Mouse (Mus musculus) heart, postnatal 25 days (tissue): ENCODE measurements around the gene Tnrc6a. TPM values are rescaled to one million over a fixed set of nuclear protein-coding genes. Genes with fewer than 3 reads are reported as not detected.

Experiments used
- DNase-seq: peaks from one replicate; pipeline ENCODE4 v3.0.0; 2022; ENCODE audit warnings: low spot score
- intact Hi-C: fragments of 180-260 bp; cut with DNase I; formaldehyde crosslinking; loops from one replicate; pipeline ENCODE4 v1.15.1; 2025
- total RNA-seq, 2 experiments: library from RNA; stranded (reverse); gene quantifications; 2 replicates each; pipeline ENCODE4 v1.2.3; 2021

The Tnrc6a gene
- total RNA-seq, 2 experiments from 2014 or later = 33.1 to 33.3 TPM

DNA sequence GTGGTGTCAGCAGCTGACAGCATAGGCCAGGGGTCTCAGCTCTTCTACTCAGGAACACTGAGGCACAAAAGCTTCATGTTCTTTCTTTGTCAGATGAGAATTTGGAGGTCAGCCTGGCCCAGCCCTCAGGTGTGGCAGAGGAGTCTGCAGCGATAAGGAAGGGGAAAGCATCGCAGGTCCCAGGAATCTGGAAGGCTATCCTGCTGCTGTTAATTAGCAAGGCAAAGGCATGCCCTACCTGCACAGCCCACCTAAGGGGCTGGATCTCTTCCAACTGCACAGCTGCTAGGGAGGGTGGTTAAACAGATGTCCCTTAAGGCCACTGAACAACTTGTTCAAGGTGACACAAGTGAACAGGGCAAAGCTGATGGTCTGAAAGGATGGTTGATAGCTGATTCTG lies 91.5 kb downstream of the Tnrc6a start:
- DNase-seq = no peak
- intact Hi-C loops = no loop called here

DNA sequence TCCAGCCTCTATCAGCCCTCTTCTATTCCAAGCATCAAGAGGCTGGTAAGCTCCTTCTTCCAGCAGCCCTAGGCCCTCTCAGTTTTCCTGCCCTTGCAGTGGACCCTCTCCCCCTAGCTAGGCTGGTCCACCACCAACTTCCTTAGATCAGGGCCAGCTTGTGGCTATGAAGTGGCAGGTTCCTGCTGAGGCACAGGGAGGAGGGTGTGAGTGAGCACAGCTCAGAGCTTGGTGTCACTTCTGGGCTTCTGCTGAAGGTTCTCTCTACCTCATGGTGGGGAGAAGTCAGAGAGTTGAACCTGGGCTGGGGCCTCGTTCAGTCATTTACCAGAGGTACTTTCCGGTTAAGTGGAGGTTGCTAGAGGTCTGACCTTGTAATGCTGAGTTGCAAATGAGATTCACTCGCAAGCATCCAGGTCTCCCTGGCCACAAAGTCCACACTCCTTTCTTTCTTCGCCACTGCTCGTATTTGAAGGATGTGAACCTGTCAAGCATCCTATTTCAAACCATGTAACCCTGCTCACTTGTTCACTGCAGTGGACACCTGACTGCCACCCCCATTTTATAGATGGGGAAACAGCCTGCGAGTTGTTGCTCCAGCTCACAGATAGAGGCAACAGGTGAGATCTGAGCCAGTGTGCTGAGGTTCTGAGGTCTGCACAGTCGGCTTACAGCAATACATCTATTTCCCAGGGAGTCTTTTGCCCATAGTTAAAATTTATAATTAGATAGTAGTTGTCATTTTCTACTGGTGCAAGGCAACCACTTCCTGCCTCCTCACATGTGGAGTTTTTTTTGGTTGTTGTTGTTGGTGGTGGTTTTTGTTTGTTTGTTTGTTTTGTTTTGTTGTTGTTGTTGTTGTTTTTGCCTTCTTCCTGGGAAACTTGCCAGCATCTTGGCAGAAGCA lies 94.0 kb downstream of the Tnrc6a start:
- intact Hi-C loops = no loop called here
- no peak for DNase-seq

DNA sequence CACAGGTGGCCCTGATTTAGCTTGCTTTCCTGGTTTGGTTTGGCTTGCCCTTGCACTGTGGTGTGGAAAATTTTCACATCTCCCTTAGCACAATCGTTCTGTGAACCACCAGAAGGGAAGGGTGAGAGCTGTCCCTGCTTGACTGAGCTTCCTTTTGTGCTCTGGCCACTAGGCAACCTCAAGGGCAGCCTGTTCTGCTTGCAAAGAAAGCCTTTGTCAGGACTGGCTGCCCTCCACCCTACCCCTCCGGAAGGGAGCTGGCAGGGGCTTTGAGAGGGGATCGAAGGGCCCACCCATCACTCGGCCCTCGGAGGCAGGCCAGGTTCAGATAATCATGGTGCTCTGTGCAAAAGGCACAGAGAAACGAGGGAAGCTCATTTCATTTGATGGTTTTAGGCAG lies 94.9 kb downstream of the Tnrc6a start:
- DNase-seq = no peak
- intact Hi-C loops = no loop called here

DNA sequence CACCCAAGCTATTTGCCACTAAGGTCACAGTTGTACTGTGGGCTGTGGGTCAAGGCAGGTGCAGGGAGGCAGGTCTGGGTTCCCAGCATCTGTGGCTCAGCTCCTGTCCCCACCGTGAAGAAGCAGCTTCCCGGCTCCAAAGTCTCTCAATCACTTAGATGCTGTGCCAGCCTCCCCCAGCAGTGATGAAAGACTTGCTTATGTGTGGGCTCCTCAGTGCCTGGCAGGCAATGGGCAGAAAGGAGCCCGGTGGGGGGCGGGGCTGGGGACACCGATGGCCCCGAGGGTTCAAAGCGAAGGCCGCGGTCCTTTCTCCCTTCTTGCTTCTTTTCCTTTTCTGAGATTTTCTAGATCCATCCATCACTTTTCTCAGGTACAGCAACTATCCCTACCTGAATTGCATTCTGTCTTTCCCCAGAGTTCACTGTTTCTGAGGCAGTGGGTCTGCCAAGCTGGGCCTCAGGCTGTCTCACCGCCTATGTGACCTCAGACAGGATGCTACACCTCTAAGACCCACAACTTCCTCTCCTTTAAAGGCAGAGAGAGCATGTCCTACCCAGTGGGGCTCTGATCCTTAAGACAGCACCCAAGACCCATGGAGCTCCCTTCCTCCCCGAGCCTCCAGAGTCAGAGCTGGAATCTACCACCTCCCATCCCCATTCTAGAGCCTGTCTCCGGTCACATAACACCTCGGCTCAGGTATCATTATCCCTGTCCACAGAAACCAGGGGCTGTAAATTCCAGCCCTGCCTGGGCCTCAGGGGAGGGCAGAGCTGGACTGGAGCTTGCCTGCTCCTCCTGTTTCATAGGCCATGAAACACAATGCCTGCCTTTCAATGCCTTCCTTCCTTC lies 96.3 kb downstream of the Tnrc6a start:
- intact Hi-C loops = no loop called here
- DNase-seq = no peak

GRCm38 (mm10) chr7:123220633-123220942 lies 96.9 kb downstream of the Tnrc6a start:
- no peak for DNase-seq
- intact Hi-C loops = no loop called here

DNA sequence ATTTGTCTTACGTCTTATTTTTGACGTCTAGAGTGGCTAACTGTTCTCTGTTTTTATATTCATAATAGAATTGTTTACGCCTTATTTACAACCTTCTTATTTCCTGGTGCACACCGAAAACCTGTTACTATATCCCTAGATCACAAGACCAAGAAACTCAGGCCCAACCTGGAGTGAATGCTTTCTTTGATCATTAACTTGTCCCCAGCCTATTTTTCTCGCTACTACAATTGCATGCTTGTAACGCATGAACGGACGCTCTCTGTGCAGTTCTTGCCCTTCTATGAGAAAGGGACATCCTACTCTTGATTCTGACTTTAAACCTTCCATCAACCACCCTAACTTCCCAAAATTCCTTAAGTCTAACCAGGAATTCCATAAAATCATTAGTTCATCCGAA lies 100.4 kb downstream of the Tnrc6a start:
- intact Hi-C loops = no loop called here
- DNase-seq = no peak

DNA sequence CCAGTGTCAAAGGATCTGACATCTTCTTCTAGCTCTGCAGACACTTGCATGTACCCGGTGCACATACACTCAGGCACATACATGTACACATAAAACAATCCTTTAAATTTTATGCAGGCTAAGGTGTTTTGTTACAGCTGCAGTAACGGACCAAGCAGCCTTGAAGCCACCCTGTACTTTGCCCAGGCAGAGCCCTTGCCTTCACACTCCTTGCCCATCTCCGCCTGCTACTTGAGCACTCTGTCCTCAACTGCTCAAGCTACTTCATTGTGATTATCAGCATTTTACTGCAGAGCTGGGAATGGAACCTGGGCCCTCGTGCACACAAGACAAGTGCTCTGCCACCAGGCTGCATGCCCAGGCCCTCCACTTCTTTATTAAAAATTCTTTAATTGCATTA lies 101.5 kb downstream of the Tnrc6a start:
- DNase-seq = no peak
- intact Hi-C loops = no loop called here

GRCm38 (mm10) chr7:123235449-123235848 lies 111.8 kb downstream of the Tnrc6a start:
- no peak for DNase-seq

GRCm38 (mm10) chr7:123238621-123239020 lies 114.9 kb downstream of the Tnrc6a start:
- intact Hi-C loops = no loop called here
- DNase-seq = no peak

More at GRCm38 (mm10) chr7:123235449-123235848, 111.8 kb downstream of the Tnrc6a start:
- intact Hi-C loops = no loop called here

DNA sequence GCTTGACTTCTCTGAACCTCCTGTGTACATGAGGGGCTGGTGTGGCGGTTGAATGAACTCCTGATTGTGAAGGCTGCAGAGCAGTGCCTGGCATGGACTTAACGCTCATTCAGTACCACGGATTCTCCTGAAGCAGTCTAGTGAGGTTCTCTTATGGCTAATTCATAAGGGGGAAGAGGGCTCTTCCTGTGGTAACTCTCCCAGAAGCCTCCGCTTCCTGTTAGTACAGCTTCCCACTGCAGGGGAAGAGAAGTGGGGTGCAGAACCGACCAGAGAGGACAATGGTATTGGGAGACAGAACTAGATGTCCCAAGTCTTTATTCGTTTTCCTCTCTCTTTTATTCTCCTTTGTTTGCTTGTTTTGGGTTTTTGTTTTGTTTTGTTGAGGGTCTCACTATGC lies 116.4 kb downstream of the Tnrc6a start:
- intact Hi-C loops = no loop called here
- DNase-seq = no peak

DNA sequence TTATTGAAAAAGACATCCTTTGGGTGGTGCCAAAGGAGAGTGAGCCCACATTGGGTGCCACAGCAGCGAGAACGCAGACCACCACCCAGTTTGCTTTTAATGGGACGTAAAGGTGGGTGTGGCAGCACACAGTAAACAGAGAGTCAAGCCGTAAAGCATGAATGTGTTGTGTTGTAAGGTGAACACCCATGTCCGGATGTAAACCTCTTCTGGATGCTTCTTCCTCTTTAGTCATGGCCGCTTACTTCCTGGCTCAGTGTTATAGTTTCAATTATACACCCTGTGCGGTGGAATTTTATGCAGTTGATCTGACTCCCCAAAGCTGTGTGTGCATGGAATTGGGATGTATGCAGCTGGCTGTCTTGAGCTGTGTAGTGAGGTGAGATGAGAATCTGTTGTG lies 118.6 kb downstream of the Tnrc6a start:
- no peak for DNase-seq
- intact Hi-C loops = no loop called here

GRCm38 (mm10) chr7:123244833-123245232 lies 121.1 kb downstream of the Tnrc6a start:
- DNase-seq = no peak
- intact Hi-C loops = no loop called here

Other genes with a start within 250 kb of the Tnrc6a start
- gene Rbbp6, start 158.2 kb upstream of the Tnrc6a start, total RNA-seq = 10 to 100 TPM; 24.9 to 35.3 TPM
- not detected for gene Slc5a11, start 90.9 kb downstream of the Tnrc6a start, total RNA-seq
- gene Lcmt1, start 245.9 kb downstream of the Tnrc6a start, total RNA-seq = 10 to 100 TPM; 20.0 to 21.9 TPM
- gene Arhgap17, start 246.0 kb downstream of the Tnrc6a start, total RNA-seq = 10 to 100 TPM; 16.7 to 20.2 TPM